Comparison of ENCODE assay signal across 18 mouse cellular contexts in genomic region chr4:30855361-30856056, GRCm38 (mm10).
DNase-seq lines count a peak whose midpoint lies in the region; ATAC-seq and TF ChIP-seq lines count a peak whose summit lies in the region.
"Had no signal": no experiment of that assay in that cellular context is flagged by ENCODE, and none has a peak within 500 bp of the region (broad histone marks: within the 10 kb centered on the region; RNA-seq: fewer than 3 reads in every experiment).

No protein-coding gene starts in this region.

- 16% methylated on average over 5 of the region's 5 CpGs for WGBS in forebrain, embryonic 14.5 days
- WGBS in hindbrain, embryonic 14.5 days: 27% methylated on average over 5 of the region's 5 CpGs
- 23% methylated on average over 5 of the region's 5 CpGs for WGBS in midbrain, postnatal 0 days

- H3K9me3 ChIP-seq in forebrain, embryonic 14.5 days (replicated peaks; ENCODE audit: control insufficient read depth, low read length): no peaks in the 10 kb centered on the region
- H3K9me3 ChIP-seq in hindbrain, embryonic 14.5 days (ENCODE audit: control insufficient read depth, low read length): peaks cover 3% of the 10 kb centered on the region
- no peaks in the 10 kb centered on the region for H3K9me3 ChIP-seq in midbrain, postnatal 0 days (ENCODE audit: low read length)
- H3K9me3 ChIP-seq: embryonic facial prominence, embryonic 10.5 days; G1E; limb, embryonic 15.5 days; stomach, embryonic 15.5 days had no signal

- H3K4me3 ChIP-seq in forebrain, embryonic 14.5 days (ENCODE audit: low read depth, low read length): no peak overlapping the region
- no peak overlapping the region for H3K4me3 ChIP-seq in hindbrain, embryonic 14.5 days (replicated peaks; ENCODE audit: low read length)
- H3K4me3 ChIP-seq in midbrain, postnatal 0 days (ENCODE audit: low read depth, low read length): no peak overlapping the region
- H3K4me3 ChIP-seq: embryonic facial prominence, embryonic 10.5 days; limb, embryonic 15.5 days; stomach, embryonic 15.5 days had no signal

- H3K27me3 ChIP-seq in forebrain, embryonic 14.5 days (replicated peaks; ENCODE audit: control insufficient read depth, insufficient read depth, low read length): no peaks in the 10 kb centered on the region
- no peaks in the 10 kb centered on the region for H3K27me3 ChIP-seq in hindbrain, embryonic 14.5 days (ENCODE audit: control insufficient read depth, insufficient read depth, low read length)
- H3K27me3 ChIP-seq in midbrain, postnatal 0 days (ENCODE audit: insufficient read depth, low read length): no peaks in the 10 kb centered on the region
- H3K27me3 ChIP-seq: limb, embryonic 15.5 days; stomach, embryonic 15.5 days had no signal

- intact Hi-C loops in heart, postnatal 25 days (cut with DNase I): no loop called here

- H3K27ac ChIP-seq in forebrain, embryonic 14.5 days (ENCODE audit: low read depth, low read length): peak overlapping the region; percentile 15; the same call in 1 of the 2 replicates
- H3K27ac ChIP-seq in hindbrain, embryonic 14.5 days: no peak overlapping the region
- H3K27ac ChIP-seq in midbrain, postnatal 0 days (ENCODE audit: low read depth, low read length): no peak overlapping the region
- H3K27ac ChIP-seq: embryonic facial prominence, embryonic 10.5 days; limb, embryonic 15.5 days; stomach, embryonic 15.5 days had no signal

- DNase-seq in lung, postnatal 10 days: peak; percentile 6
- DNase-seq in lung, postnatal 36 days: no peak
- DNase-seq in forebrain, embryonic 14.5 days (ENCODE audit: low spot score): peak; percentile 71
- peak; percentile 48 for DNase-seq in hindbrain, embryonic 14.5 days (ENCODE audit: low spot score)
- DNase-seq in midbrain, postnatal 0 days (ENCODE audit: low spot score): peak; percentile 2
- DNase-seq in layer of hippocampus, postnatal 36 days: no peak
- no peak for DNase-seq in heart, postnatal 25 days (ENCODE audit: low spot score)
- DNase-seq: adrenal gland, postnatal 36 days; cerebellum, postnatal 10 days; gastrocnemius, postnatal 25 days; kidney, postnatal 4 days; liver, postnatal 0 days had no signal

- H3K4me1 ChIP-seq in forebrain, embryonic 14.5 days (ENCODE audit: control insufficient read depth, insufficient read depth, low read length): 0 out of 2 replicates have a peak, but pooled peaks cover 2% of the 10 kb centered on the region
- H3K4me1 ChIP-seq in hindbrain, embryonic 14.5 days (replicated peaks; ENCODE audit: control insufficient read depth, insufficient read depth, low read length): no peaks in the 10 kb centered on the region
- no peaks in the 10 kb centered on the region for H3K4me1 ChIP-seq in midbrain, postnatal 0 days (ENCODE audit: insufficient read depth, low read length)
- H3K4me1 ChIP-seq: embryonic facial prominence, embryonic 10.5 days; limb, embryonic 15.5 days; stomach, embryonic 15.5 days had no signal

- no peak overlapping the region for H3K4me2 ChIP-seq in forebrain, embryonic 14.5 days (ENCODE audit: low read length)
- no peak overlapping the region for H3K4me2 ChIP-seq in hindbrain, embryonic 14.5 days (replicated peaks)
- no peak overlapping the region for H3K4me2 ChIP-seq in midbrain, postnatal 0 days (ENCODE audit: low read depth, low read length, poor library complexity, severe bottlenecking)
- H3K4me2 ChIP-seq: limb, embryonic 15.5 days; stomach, embryonic 15.5 days had no signal

- TF ChIP-seq CTCF in midbrain, postnatal 0 days (IDR thresholded peaks at IDR 0.05): no peak

- no peaks in the 10 kb centered on the region for H3K36me3 ChIP-seq in forebrain, embryonic 14.5 days (ENCODE audit: control insufficient read depth, insufficient read depth, low read length)
- no peaks in the 10 kb centered on the region for H3K36me3 ChIP-seq in hindbrain, embryonic 14.5 days (replicated peaks; ENCODE audit: control insufficient read depth, insufficient read depth)
- H3K36me3 ChIP-seq in midbrain, postnatal 0 days (ENCODE audit: insufficient read depth, low read length): no peaks in the 10 kb centered on the region
- H3K36me3 ChIP-seq: embryonic facial prominence, embryonic 10.5 days; G1E; limb, embryonic 15.5 days; stomach, embryonic 15.5 days had no signal

- peak; percentile 94 for ATAC-seq in forebrain, embryonic 14.5 days
- peak; percentile 78; the same call in 1 of the 2 replicates for ATAC-seq in hindbrain, embryonic 14.5 days (ENCODE audit: low FRiP score)
- ATAC-seq in midbrain, postnatal 0 days (ENCODE audit: low FRiP score): no peak; the same call in 1 of the 2 replicates
- ATAC-seq: CD4-positive, CD25-positive, alpha-beta regulatory T cell, adult 4 months; inflammation-experienced regulatory T-cells, adult 6 months; liver, postnatal 0 days had no signal

- H3K9ac ChIP-seq in forebrain, embryonic 14.5 days (ENCODE audit: low read length): no peak overlapping the region
- H3K9ac ChIP-seq in hindbrain, embryonic 14.5 days: no peak overlapping the region
- no peak overlapping the region for H3K9ac ChIP-seq in midbrain, postnatal 0 days (replicated peaks; ENCODE audit: low read length, poor library complexity, severe bottlenecking)
- H3K9ac ChIP-seq: limb, embryonic 15.5 days; liver, postnatal 0 days; stomach, embryonic 15.5 days had no signal

Comparison
In these comparisons a context has a peak if more than half of its experiments do, and no peak if none do; other contexts are left out.
1. DNase-seq: peak in lung, postnatal 10 days (single experiment), forebrain, embryonic 14.5 days (single experiment), hindbrain, embryonic 14.5 days (single experiment) and midbrain, postnatal 0 days (single experiment); none in lung, postnatal 36 days (single experiment), layer of hippocampus, postnatal 36 days (0 of 2) and heart, postnatal 25 days (single experiment).